Mouse (Mus musculus) neural tube, embryonic 12.5 days (tissue): ENCODE measurements around the gene Angptl2. TPM values are rescaled to one million over a fixed set of nuclear protein-coding genes. Genes with fewer than 3 reads are reported as not detected.

Source experiments
- ATAC-seq: fragments of 200-750 bp; cut with Nextera tagmentation; 2 replicates; pipeline ENCODE4 v1.8.0; 2017; ENCODE audit warnings: low read depth, mild to moderate bottlenecking, moderate TSS enrichment, moderate library complexity; ENCODE audit not compliant: low FRiP score
- H3K27ac ChIP-seq: fragments of 300-500 bp; sonication (generic); 2 replicates; pipeline ENCODE4 v1.5.1; 2016
- H3K27me3 ChIP-seq: fragments of 300-500 bp; sonication (generic); replicated peaks from 2 replicates; pipeline ENCODE4 v1.6.1; 2016; ENCODE audit warnings: mild to moderate bottlenecking
- H3K36me3 ChIP-seq: fragments of 300-500 bp; sonication (generic); 2 replicates; pipeline ENCODE4 v1.6.1; 2016; ENCODE audit warnings: mild to moderate bottlenecking
- H3K4me1 ChIP-seq: fragments of 300-500 bp; sonication (generic); 2 replicates; pipeline ENCODE4 v1.6.1; 2016
- H3K4me2 ChIP-seq: fragments of 300-500 bp; sonication (generic); replicated peaks from 2 replicates; pipeline ENCODE4 v1.6.1; 2016; ENCODE audit warnings: mild to moderate bottlenecking
- H3K4me3 ChIP-seq: fragments of 300-500 bp; sonication (generic); 2 replicates; pipeline ENCODE4 v1.5.1; 2016
- H3K9ac ChIP-seq: fragments of 300-500 bp; sonication (generic); 2 replicates; pipeline ENCODE4 v1.6.1; 2016; ENCODE audit warnings: mild to moderate bottlenecking
- H3K9me3 ChIP-seq: fragments of 300-500 bp; sonication (generic); 2 replicates; pipeline ENCODE4 v1.6.1; 2016; ENCODE audit warnings: mild to moderate bottlenecking
- WGBS: fragments of 180-500 bp; shearing (Covaris S2); methylation state at CpG from one replicate; pipeline ENCODE4 v1.1.7; 2016; 5-methylcytosine and 5-hydroxymethylcytosine counted together
- polyA plus RNA-seq: library from polyadenylated mRNA; unstranded; fragments of >200 nt; fragmentation: Nextera tagmentation; extraction: Ambion mirVana; gene quantifications from 2 replicates; pipeline ENCODE4 v1.2.1, GENCODE M21; 2016

Angptl2 gene
- polyA plus RNA-seq, 1 experiment from 2014 or later: 24.9 TPM

- no peak overlapping the region for H3K27ac ChIP-seq
- H3K4me2 ChIP-seq: no peak overlapping the region
- no peak overlapping the region for H3K4me3 ChIP-seq
- no peaks in the 10 kb centered on the region for H3K27me3 ChIP-seq
- no peak for ATAC-seq
- H3K9me3 ChIP-seq: no peaks in the 10 kb centered on the region
- no peaks in the 10 kb centered on the region for H3K4me1 ChIP-seq
- H3K36me3 ChIP-seq: peaks cover 4% of the 10 kb centered on the region; the same call in 1 of the 2 replicates
- 78% methylated on average over 6 of the region's 6 CpGs for WGBS
- no peak overlapping the region for H3K9ac ChIP-seq
Measured at GRCm38 (mm10) chr2:33268384-33269131, 52.7 kb downstream of the Angptl2 start.

DNA sequence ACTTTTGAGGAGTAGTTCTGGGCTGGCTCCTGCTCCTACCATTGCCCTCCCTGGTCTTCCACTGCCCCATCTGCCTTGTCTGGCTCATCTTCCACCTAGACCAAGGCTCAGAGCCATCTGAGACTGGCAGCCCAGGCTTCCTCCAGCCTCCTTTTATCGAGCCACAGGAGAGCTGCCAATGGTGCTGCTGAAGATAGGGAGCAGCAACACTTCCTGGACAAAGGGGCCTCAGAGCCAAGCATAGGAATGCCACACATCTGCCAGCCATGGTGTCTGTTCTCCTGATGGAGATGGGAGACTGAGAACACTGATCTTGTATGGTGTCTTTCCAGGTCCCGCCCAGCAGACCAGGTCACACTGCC, 53.2 kb downstream of the Angptl2 start:
- Histone ChIP-seq H3K27me3 (no peaks in the 10 kb centered on the region), H3K4me1 (no peaks in the 10 kb centered on the region), H3K36me3 (peaks cover 4% of the 10 kb centered on the region; the same call in 1 of the 2 replicates), H3K27ac (no peak overlapping the region), H3K4me2 (no peak overlapping the region), H3K9me3 (no peaks in the 10 kb centered on the region), H3K4me3 (no peak overlapping the region), H3K9ac (no peak overlapping the region)
- ATAC-seq: no peak
- WGBS: 92% methylated on average over 2 of the region's 2 CpGs

GRCm38 (mm10) chr2:33270569-33270968, 54.7 kb downstream of the Angptl2 start:
- Histone ChIP-seq H3K9me3 (no peaks in the 10 kb centered on the region), H3K36me3 (peaks cover 4% of the 10 kb centered on the region; the same call in 1 of the 2 replicates), H3K9ac (no peak overlapping the region), H3K4me1 (no peaks in the 10 kb centered on the region), H3K4me3 (no peak overlapping the region), H3K4me2 (no peak overlapping the region), H3K27me3 (no peaks in the 10 kb centered on the region), H3K27ac (no peak overlapping the region)
- WGBS: 89% methylated on average over 2 of the region's 2 CpGs
- no peak for ATAC-seq

GRCm38 (mm10) chr2:33271511-33271910, 55.6 kb downstream of the Angptl2 start:
- Histone ChIP-seq H3K27ac (no peak overlapping the region), H3K4me1 (no peaks in the 10 kb centered on the region), H3K9ac (no peak overlapping the region), H3K36me3 (peaks cover 4% of the 10 kb centered on the region; the same call in 1 of the 2 replicates), H3K4me2 (no peak overlapping the region), H3K27me3 (no peaks in the 10 kb centered on the region), H3K9me3 (no peaks in the 10 kb centered on the region), H3K4me3 (no peak overlapping the region)
- WGBS: 87% methylated on average over 1 of the region's 1 CpGs
- no peak for ATAC-seq

DNA sequence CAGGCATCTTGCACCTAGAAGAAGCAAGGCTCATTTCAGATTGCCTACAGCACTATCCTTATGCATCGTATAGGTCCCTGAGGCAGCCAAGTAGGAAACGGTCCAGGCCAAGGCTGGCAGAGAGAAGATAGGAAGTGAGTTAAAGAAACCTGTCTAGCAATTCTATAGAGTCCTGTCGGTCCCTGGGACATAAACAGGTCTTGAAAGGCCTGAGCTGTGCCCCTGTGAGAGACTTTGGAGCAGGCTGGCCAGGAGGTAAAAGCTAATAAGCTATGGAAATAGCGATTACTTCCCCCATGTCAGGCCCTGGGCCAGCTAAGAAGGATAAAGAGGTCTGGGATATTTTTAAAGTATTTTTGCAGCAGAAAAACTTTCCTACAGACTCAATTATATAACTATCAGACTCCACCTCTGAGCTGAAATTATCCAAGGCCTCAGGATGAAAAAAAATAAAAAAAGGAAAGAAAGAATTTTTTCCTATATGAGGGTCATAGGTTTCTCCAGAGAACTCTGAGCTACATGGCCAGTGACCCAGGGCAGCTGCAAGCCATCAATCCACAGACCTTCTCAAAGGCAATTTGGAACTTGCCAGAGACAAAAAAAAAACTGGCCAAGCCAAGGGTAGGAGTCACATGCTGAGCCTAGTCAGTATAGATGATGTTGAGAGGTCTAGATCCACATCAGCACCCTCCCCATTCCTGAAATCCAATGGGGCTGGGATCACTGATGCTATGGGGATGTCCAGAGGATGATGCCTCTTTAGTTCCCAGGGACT, 57.0 kb downstream of the Angptl2 start:
- no peaks in the 10 kb centered on the region for H3K4me1 ChIP-seq
- ATAC-seq: no peak

DNA sequence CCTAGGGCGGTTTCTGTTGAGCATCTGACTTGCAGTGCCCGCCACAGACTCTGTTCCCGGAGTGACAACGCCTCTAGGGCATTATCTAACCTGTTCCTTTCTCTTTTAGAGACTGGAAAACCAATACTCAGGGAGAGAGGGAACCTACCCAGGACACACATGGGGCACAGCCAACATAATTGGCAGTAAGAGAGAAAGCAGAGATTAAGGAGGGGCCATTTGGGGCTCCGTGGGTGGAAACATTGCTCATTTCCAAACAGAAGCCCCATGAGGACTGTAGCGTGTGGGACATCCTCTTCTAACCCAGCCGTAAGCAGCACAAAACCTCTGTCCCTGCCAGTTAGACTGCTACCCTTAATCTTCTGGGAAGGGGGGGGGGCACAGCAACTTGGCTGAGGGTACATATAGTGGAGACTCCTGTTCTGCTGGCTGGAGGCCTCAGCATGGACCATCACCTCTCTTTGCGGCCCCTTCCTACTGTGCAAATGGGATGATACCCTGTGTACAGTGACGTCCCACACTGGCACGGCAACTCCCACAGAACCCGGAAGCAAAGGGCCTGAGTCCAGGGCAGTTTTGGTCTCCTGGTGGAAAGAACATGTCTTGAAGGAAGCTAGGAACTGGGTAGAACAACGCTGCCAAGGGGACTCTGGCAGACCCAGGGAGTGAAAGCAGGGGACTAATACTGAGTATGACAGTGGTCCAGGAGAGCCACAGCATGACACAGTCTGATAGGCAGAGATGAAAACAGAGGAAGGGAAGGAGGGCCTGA, 59.0 kb downstream of the Angptl2 start:
- 88% methylated on average over 12 of the region's 12 CpGs for WGBS
- no peak overlapping the region for H3K27ac ChIP-seq
- no peaks in the 10 kb centered on the region for H3K9me3 ChIP-seq
- H3K36me3 ChIP-seq: no peaks in the 10 kb centered on the region; the same call in 1 of the 2 replicates
- no peak overlapping the region for H3K9ac ChIP-seq
- no peaks in the 10 kb centered on the region for H3K27me3 ChIP-seq
- no peaks in the 10 kb centered on the region for H3K4me1 ChIP-seq
- ATAC-seq: no peak
- no peak overlapping the region for H3K4me2 ChIP-seq
- H3K4me3 ChIP-seq: no peak overlapping the region

More for the DNA sequence above, 57.0 kb downstream of the Angptl2 start:
- Histone ChIP-seq H3K27ac (no peak overlapping the region), H3K4me3 (no peak overlapping the region), H3K27me3 (no peaks in the 10 kb centered on the region), H3K9me3 (no peaks in the 10 kb centered on the region), H3K36me3 (peaks cover 4% of the 10 kb centered on the region; the same call in 1 of the 2 replicates), H3K4me2 (no peak overlapping the region), H3K9ac (no peak overlapping the region)
- WGBS: 83% methylated on average over 4 of the region's 4 CpGs

GRCm38 (mm10) chr2:33279758-33280157, 63.9 kb downstream of the Angptl2 start:
- Histone ChIP-seq H3K36me3 (peaks cover 19% of the 10 kb centered on the region), H3K4me1 (no peaks in the 10 kb centered on the region), H3K4me3 (no peak overlapping the region), H3K4me2 (no peak overlapping the region), H3K27ac (no peak overlapping the region), H3K9ac (no peak overlapping the region), H3K9me3 (no peaks in the 10 kb centered on the region), H3K27me3 (no peaks in the 10 kb centered on the region)
- 89% methylated on average over 10 of the region's 10 CpGs for WGBS
- no peak for ATAC-seq

DNA sequence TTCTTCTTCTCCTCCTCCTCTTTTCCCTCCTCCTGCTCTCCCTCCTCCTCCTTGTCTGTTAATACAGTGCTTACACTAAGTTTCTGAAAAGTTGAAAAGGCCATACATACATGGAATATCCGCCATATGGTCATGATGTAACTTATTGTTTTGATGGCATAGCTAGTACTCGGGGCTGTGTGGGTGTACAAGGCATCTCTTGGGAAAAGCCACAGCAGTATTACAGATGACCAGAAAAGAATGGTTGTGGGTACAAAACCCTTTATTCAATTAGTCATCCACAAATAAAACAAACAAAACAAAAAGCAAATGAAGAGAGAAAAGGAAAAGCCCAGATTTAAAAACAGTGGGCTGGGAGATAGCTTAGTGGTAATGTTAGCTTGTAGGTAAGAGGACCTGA, 64.7 kb downstream of the Angptl2 start:
- ATAC-seq: no peak
- no peak overlapping the region for H3K27ac ChIP-seq
- H3K9me3 ChIP-seq: no peaks in the 10 kb centered on the region
- H3K4me3 ChIP-seq: no peak overlapping the region
- H3K4me2 ChIP-seq: no peak overlapping the region
- 84% methylated on average over 2 of the region's 2 CpGs for WGBS
- no peaks in the 10 kb centered on the region for H3K27me3 ChIP-seq
- no peak overlapping the region for H3K9ac ChIP-seq
- H3K36me3 ChIP-seq: peaks cover 19% of the 10 kb centered on the region
- H3K4me1 ChIP-seq: no peaks in the 10 kb centered on the region

- H3K27me3 ChIP-seq: no peaks in the 10 kb centered on the region
- H3K27ac ChIP-seq: no peak overlapping the region
- peaks cover 19% of the 10 kb centered on the region for H3K36me3 ChIP-seq
- no peak overlapping the region for H3K4me2 ChIP-seq
- no peaks in the 10 kb centered on the region for H3K9me3 ChIP-seq
- 85% methylated on average over 5 of the region's 5 CpGs for WGBS
- H3K9ac ChIP-seq: no peak overlapping the region
- no peak for ATAC-seq
- no peaks in the 10 kb centered on the region for H3K4me1 ChIP-seq
- no peak overlapping the region for H3K4me3 ChIP-seq
Measured at GRCm38 (mm10) chr2:33281807-33282206, 65.9 kb downstream of the Angptl2 start.

DNA sequence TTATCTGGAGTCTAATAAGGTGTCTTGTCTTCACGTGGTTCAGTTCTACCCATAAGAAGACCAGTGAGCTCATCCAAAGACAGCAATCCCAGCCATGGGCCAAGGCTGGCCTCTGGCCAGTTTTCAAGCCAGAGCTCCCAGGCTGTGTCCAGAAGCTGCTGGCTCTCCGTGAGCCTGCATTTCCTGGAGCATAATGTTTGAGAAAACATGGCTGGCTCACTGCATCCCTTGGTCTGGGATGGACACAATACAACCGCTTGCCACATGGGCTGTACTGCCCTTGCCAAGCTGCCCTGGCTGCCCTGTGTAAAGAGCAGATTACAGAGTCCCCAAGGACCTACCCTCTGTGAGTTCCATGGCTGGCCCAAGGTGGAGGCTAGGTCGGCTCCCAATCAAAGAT, 67.0 kb downstream of the Angptl2 start:
- WGBS: 80% methylated on average over 4 of the region's 4 CpGs
- peaks cover 21% of the 10 kb centered on the region for H3K36me3 ChIP-seq
- no peak for ATAC-seq

DNA sequence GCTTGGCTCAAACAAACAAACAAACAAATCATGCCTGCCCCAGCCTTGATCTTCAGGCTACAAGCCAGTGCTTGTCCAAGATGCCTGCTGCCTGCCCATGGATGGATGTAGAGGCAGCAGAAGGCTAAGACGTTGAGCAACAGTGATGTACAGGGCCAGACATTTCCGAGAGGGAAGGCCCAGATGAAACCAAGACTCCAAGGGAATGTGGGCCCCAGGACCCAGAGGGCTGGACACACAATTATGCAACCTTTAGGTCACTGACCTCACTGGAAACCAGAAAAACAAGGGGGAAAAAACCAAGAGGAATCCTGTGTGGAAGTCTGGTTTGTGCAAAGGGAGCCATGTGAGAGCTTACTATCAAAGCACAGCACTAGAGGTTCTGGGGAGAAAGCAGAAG, 67.8 kb downstream of the Angptl2 start:
- 84% methylated on average over 2 of the region's 2 CpGs for WGBS
- Histone ChIP-seq H3K4me2 (no peak overlapping the region), H3K27ac (no peak overlapping the region), H3K4me3 (no peak overlapping the region), H3K4me1 (no peaks in the 10 kb centered on the region), H3K36me3 (peaks cover 25% of the 10 kb centered on the region), H3K9ac (no peak overlapping the region), H3K9me3 (no peaks in the 10 kb centered on the region), H3K27me3 (no peaks in the 10 kb centered on the region)
- no peak for ATAC-seq

More for the DNA sequence above, 67.0 kb downstream of the Angptl2 start:
- H3K4me2 ChIP-seq: no peak overlapping the region
- H3K4me1 ChIP-seq: no peaks in the 10 kb centered on the region
- no peak overlapping the region for H3K4me3 ChIP-seq
- no peaks in the 10 kb centered on the region for H3K9me3 ChIP-seq
- no peak overlapping the region for H3K9ac ChIP-seq
- no peaks in the 10 kb centered on the region for H3K27me3 ChIP-seq
- no peak overlapping the region for H3K27ac ChIP-seq

DNA sequence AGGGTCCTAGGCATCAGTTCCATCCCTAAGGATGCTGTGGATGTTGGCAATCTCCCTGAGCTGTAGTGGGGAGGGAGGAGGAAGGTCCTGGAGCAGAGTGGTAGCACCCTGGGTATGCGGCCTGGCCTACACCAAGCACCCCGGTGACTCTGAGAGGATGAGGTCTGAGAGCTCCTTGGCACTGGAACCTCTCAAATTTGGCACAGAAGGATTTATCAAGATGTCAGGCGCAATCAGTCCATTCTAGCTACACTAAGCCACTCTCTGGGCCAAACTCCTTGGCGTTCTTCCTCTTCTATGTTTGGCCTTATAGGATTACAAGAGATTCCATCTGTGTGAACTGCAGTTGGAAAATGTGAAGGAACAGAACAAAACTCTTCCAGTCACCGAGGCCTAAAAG, 73.0 kb downstream of the Angptl2 start:
- Histone ChIP-seq H3K4me3 (no peak overlapping the region), H3K27me3 (no peaks in the 10 kb centered on the region), H3K27ac (no peak overlapping the region), H3K4me2 (no peak overlapping the region), H3K9ac (no peak overlapping the region), H3K9me3 (no peaks in the 10 kb centered on the region), H3K4me1 (no peaks in the 10 kb centered on the region), H3K36me3 (peaks cover 19% of the 10 kb centered on the region)
- WGBS: 91% methylated on average over 5 of the region's 5 CpGs
- no peak for ATAC-seq
